Mouse (Mus musculus) ES-E14 (cell line): ENCODE measurements at regions not wholly inside any gene's neighbourhood (a gene's known extent, or its start where the extent isn't known, plus 50 kb on each side); places are given as distances from the start of the nearest gene placed in this dataset.

ENCODE experiments used
- CHD2 ChIP-seq: IDR thresholded peaks from 2 replicates; pipeline ENCODE4 v1.6.1; 2014; ENCODE audit warnings: mild to moderate bottlenecking, low read depth, low read length, inconsistent platforms
- ZC3H11A ChIP-seq: IDR thresholded peaks from 2 replicates; pipeline ENCODE4 v1.6.1; 2012; ENCODE audit warnings: low read depth, mild to moderate bottlenecking, inconsistent platforms, low read length, borderline replicate concordance

- TF ChIP-seq CHD2 (no peak), ZC3H11A (no peak)
Measured at GRCm38 (mm10) chr10:103715080-103715725, 347.6 kb downstream of the Slc6a15 start.
